Mouse (Mus musculus) kidney, embryonic 16.5 days (tissue): ENCODE measurements around the gene Gsn. TPM values are rescaled to one million over a fixed set of nuclear protein-coding genes. Genes with fewer than 3 reads are reported as not detected.

Source experiments
- ATAC-seq: fragments of 200-750 bp; cut with Nextera tagmentation; 2 replicates; pipeline ENCODE4 v1.8.0; 2017; ENCODE audit warnings: moderate TSS enrichment; ENCODE audit not compliant: low FRiP score, low TSS enrichment
- H3K27ac ChIP-seq: fragments of 300-500 bp; sonication (generic); 2 replicates; pipeline ENCODE4 v1.5.1; 2014; ENCODE audit warnings: low read length
- H3K27me3 ChIP-seq: fragments of 300-500 bp; sonication (generic); 2 replicates; pipeline ENCODE4 v1.6.1; 2014; ENCODE audit warnings: low read length, control low read depth, mixed read lengths; ENCODE audit not compliant: insufficient read depth
- H3K36me3 ChIP-seq: fragments of 300-500 bp; sonication (generic); 2 replicates; pipeline ENCODE4 v1.6.1; 2014; ENCODE audit warnings: low read length, control low read depth, mixed read lengths; ENCODE audit not compliant: insufficient read depth
- H3K4me1 ChIP-seq: fragments of 300-500 bp; sonication (generic); 2 replicates; pipeline ENCODE4 v1.6.1; 2014; ENCODE audit warnings: low read length, control low read depth, mixed read lengths; ENCODE audit not compliant: insufficient read depth
- H3K4me2 ChIP-seq: fragments of 300-500 bp; sonication (generic); replicated peaks from 2 replicates; pipeline ENCODE4 v1.6.1; 2014; ENCODE audit warnings: low read depth, low read length
- H3K4me3 ChIP-seq: fragments of 300-500 bp; sonication (generic); 2 replicates; pipeline ENCODE4 v1.5.1; 2014; ENCODE audit warnings: mild to moderate bottlenecking, low read length
- H3K9ac ChIP-seq: fragments of 300-500 bp; sonication (generic); replicated peaks from 2 replicates; pipeline ENCODE4 v1.6.1; 2014; ENCODE audit warnings: low read length
- H3K9me3 ChIP-seq: fragments of 300-500 bp; sonication (generic); 2 replicates; pipeline ENCODE4 v1.6.1; 2016; ENCODE audit warnings: low read length, control low read depth
- WGBS: fragments of 180-500 bp; shearing (Covaris S2); extraction: QIAGEN DNeasy Blood & Tissue Kit; methylation state at CpG from one replicate; pipeline ENCODE4 v1.1.7; 2014; 5-methylcytosine and 5-hydroxymethylcytosine counted together
- polyA plus RNA-seq: library from polyadenylated mRNA; unstranded; fragments of >200 nt; fragmentation: Nextera tagmentation; extraction: Ambion mirVana; gene quantifications from 2 replicates; pipeline ENCODE4 v1.2.1, GENCODE M21; 2015

Gene Gsn
- polyA plus RNA-seq, 1 experiment from 2014 or later = 165 TPM

GRCm38 (mm10) chr2:35287017-35287620 is 30.9 kb downstream of the Gsn start:
- Histone ChIP-seq H3K27me3 (peaks cover 8% of the 10 kb centered on the region; the same call in 1 of the 2 replicates), H3K27ac (no peak overlapping the region), H3K4me1 (peaks cover 18% of the 10 kb centered on the region; the same call in 1 of the 2 replicates), H3K4me2 (no peak overlapping the region), H3K36me3 (peaks cover 11% of the 10 kb centered on the region; the same call in 1 of the 2 replicates), H3K4me3 (no peak overlapping the region), H3K9me3 (no peaks in the 10 kb centered on the region), H3K9ac (no peak overlapping the region)
- no peak for ATAC-seq
- WGBS = 79% methylated on average over 12 of the region's 12 CpGs

GRCm38 (mm10) chr2:35288758-35289635 is 32.8 kb downstream of the Gsn start:
- WGBS = 42% methylated on average over 13 of the region's 13 CpGs
- ATAC-seq = peak; percentile 32; the same call in 1 of the 2 replicates
- no peaks in the 10 kb centered on the region for H3K27me3 ChIP-seq

GRCm38 (mm10) chr2:35291856-35292255 is 35.7 kb downstream of the Gsn start:
- H3K4me1 ChIP-seq = 0 out of 2 replicates have a peak, but pooled peaks cover 3% of the 10 kb centered on the region
- 20% methylated on average over 3 of the region's 3 CpGs for WGBS
- H3K9ac ChIP-seq = no peak overlapping the region
- no peak overlapping the region for H3K4me2 ChIP-seq
- ATAC-seq = no peak
- no peaks in the 10 kb centered on the region for H3K9me3 ChIP-seq
- no peak overlapping the region for H3K4me3 ChIP-seq
- H3K36me3 ChIP-seq = peaks cover 2% of the 10 kb centered on the region; the same call in 1 of the 2 replicates
- H3K27ac ChIP-seq = no peak overlapping the region
- no peaks in the 10 kb centered on the region for H3K27me3 ChIP-seq

More at GRCm38 (mm10) chr2:35288758-35289635, 32.8 kb downstream of the Gsn start:
- no peaks in the 10 kb centered on the region for H3K9me3 ChIP-seq
- H3K9ac ChIP-seq = no peak overlapping the region
- H3K4me1 ChIP-seq = 0 out of 2 replicates have a peak, but pooled peaks cover 3% of the 10 kb centered on the region
- H3K4me3 ChIP-seq = no peak overlapping the region
- peaks cover 11% of the 10 kb centered on the region; the same call in 1 of the 2 replicates for H3K36me3 ChIP-seq
- no peak overlapping the region for H3K4me2 ChIP-seq
- no peak overlapping the region for H3K27ac ChIP-seq

DNA sequence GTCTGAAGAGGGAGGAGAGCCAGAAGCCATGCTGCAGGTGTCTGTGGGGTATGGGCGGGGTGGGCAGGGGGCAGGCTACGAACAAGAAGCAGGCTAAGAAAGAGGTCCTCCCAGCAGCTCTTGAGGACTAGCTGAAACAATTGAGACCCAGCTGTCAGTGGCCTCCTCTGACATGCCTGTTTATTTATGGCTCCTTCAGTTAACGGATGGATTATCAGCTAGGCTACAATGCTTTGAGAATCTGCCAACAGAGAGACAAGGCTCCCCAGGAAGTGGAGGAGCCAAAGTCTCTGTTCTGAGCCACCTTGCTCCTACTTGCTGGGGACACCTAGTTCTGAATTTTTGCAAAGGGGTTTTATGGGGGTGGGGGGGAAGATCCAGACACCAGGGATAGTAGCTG is 36.5 kb downstream of the Gsn start:
- Histone ChIP-seq H3K4me3 (no peak overlapping the region), H3K4me2 (no peak overlapping the region), H3K27me3 (no peaks in the 10 kb centered on the region), H3K27ac (no peak overlapping the region), H3K4me1 (no peaks in the 10 kb centered on the region), H3K9ac (no peak overlapping the region), H3K36me3 (no peaks in the 10 kb centered on the region; the same call in 1 of the 2 replicates), H3K9me3 (no peaks in the 10 kb centered on the region)
- no peak for ATAC-seq
- 76% methylated on average over 3 of the region's 3 CpGs for WGBS

- H3K4me1 ChIP-seq = peaks cover 3% of the 10 kb centered on the region; the same call in 1 of the 2 replicates
- ATAC-seq = no peak
- H3K4me2 ChIP-seq = no peak overlapping the region
- no peak overlapping the region for H3K27ac ChIP-seq
- H3K36me3 ChIP-seq = no peaks in the 10 kb centered on the region; the same call in 1 of the 2 replicates
- 87% methylated on average over 8 of the region's 8 CpGs for WGBS
- H3K27me3 ChIP-seq = no peaks in the 10 kb centered on the region
- no peak overlapping the region for H3K4me3 ChIP-seq
- no peaks in the 10 kb centered on the region for H3K9me3 ChIP-seq
- no peak overlapping the region for H3K9ac ChIP-seq
Observed at GRCm38 (mm10) chr2:35293291-35293690, 37.1 kb downstream of the Gsn start.

- H3K27me3 ChIP-seq = no peaks in the 10 kb centered on the region
- H3K4me2 ChIP-seq = no peak overlapping the region
- no peak overlapping the region for H3K4me3 ChIP-seq
- no peak overlapping the region for H3K9ac ChIP-seq
- H3K9me3 ChIP-seq = no peaks in the 10 kb centered on the region
- WGBS = 25% methylated on average over 15 of the region's 15 CpGs
- H3K4me1 ChIP-seq = peaks cover 10% of the 10 kb centered on the region
- H3K36me3 ChIP-seq = no peaks in the 10 kb centered on the region
- ATAC-seq = peak; percentile 65; the same call in 1 of the 2 replicates
- no peak overlapping the region for H3K27ac ChIP-seq
Observed at GRCm38 (mm10) chr2:35297703-35298332, 41.6 kb downstream of the Gsn start.

DNA sequence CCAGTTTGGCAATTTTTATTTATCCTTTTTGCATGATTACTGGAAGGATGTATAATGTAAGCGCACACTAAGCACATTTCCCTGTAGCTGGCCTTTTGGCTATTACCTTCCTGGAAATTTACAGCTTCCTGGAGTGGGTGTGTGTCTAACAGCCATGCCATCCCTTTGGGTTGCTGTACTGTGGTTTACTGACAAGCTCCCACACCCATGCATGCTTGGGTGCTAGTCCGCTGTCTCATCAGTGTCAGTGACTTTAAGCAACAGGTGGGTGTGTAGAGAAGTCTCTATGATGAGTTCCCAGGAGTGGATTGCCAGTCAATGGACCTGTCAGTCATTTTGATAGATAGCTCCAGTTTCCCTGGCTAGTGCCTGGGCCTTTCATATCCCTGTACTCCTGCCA is 43.3 kb downstream of the Gsn start:
- Histone ChIP-seq H3K9ac (no peak overlapping the region), H3K27me3 (no peaks in the 10 kb centered on the region), H3K4me1 (peaks cover 10% of the 10 kb centered on the region), H3K4me2 (no peak overlapping the region), H3K27ac (no peak overlapping the region), H3K9me3 (no peaks in the 10 kb centered on the region), H3K36me3 (no peaks in the 10 kb centered on the region), H3K4me3 (no peak overlapping the region)
- 82% methylated on average over 2 of the region's 2 CpGs for WGBS
- no peak for ATAC-seq

- H3K4me2 ChIP-seq = no peak overlapping the region
- peak; percentile 62 for ATAC-seq
- 56% methylated on average over 13 of the region's 13 CpGs for WGBS
Observed at GRCm38 (mm10) chr2:35302049-35302885, 46.1 kb downstream of the Gsn start.

GRCm38 (mm10) chr2:35308166-35308565 is 52.0 kb downstream of the Gsn start:
- Histone ChIP-seq H3K27me3 (no peaks in the 10 kb centered on the region), H3K36me3 (no peaks in the 10 kb centered on the region), H3K4me1 (no peaks in the 10 kb centered on the region), H3K4me3 (no peak overlapping the region), H3K4me2 (no peak overlapping the region), H3K9me3 (no peaks in the 10 kb centered on the region), H3K9ac (no peak overlapping the region), H3K27ac (no peak overlapping the region)
- 33% methylated on average over 1 of the region's 1 CpGs for WGBS
- ATAC-seq = no peak

More at GRCm38 (mm10) chr2:35302049-35302885, 46.1 kb downstream of the Gsn start:
- peak overlapping the region; percentile 54; the same call in 1 of the 2 replicates for H3K27ac ChIP-seq
- peaks cover 10% of the 10 kb centered on the region for H3K4me1 ChIP-seq
- no peaks in the 10 kb centered on the region for H3K9me3 ChIP-seq
- H3K4me3 ChIP-seq = no peak overlapping the region
- no peaks in the 10 kb centered on the region for H3K27me3 ChIP-seq
- H3K36me3 ChIP-seq = no peaks in the 10 kb centered on the region
- H3K9ac ChIP-seq = no peak overlapping the region
